Mouse (Mus musculus): ENCODE measurements around the gene Ppp6r1. TPM values are rescaled to one million over a fixed set of nuclear protein-coding genes. Genes with fewer than 3 reads are reported as not detected.

The Ppp6r1 gene
- polyA plus RNA-seq, 1 experiment from 2014 or later: 6.1 TPM

DNA sequence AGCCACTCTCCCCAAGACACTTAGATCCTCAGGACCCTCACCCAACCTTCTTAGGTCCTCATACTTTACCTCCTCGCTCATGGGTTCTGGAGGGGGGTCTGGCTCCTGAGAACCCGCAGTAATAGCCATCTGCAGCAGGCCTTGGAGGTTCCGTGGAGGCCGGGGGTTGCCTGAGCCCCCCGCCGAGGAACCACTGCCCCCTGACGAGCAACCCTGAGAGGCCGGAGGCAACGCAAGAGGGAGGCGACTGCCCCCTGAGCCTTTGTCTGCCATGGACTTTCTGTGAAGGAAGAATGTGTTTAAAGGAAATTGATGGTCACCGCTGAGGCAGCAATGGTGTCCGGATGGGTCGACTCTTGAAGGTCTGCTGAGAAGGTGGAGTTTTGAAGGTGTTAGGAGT lies 25.4 kb upstream of the Ppp6r1 start:
- peak overlapping the region; percentile 76 for H3K4me2 ChIP-seq
- H3K9me3 ChIP-seq (ENCODE audit: control insufficient read depth, low read length): no peaks in the 10 kb centered on the region
- H3K4me3 ChIP-seq (ENCODE audit: low read depth, low read length): peak overlapping the region; percentile 73
- peak overlapping the region; percentile 64 for H3K9ac ChIP-seq (ENCODE audit: low read length)
- WGBS: under 1% methylated on average over 13 of the region's 13 CpGs
- DNase-seq (ENCODE audit: low spot score, missing footprints) (no peak), ATAC-seq (ENCODE audit: low FRiP score) (0 out of 2 replicates have a peak, but pooled peaks have one; percentile 1)
- H3K27ac ChIP-seq (ENCODE audit: low read depth, low read length): no peak overlapping the region; the same call in 1 of the 2 replicates
- H3K27me3 ChIP-seq (ENCODE audit: control insufficient read depth, insufficient read depth, low read length): no peaks in the 10 kb centered on the region
- peaks cover 6% of the 10 kb centered on the region for H3K36me3 ChIP-seq (ENCODE audit: control insufficient read depth, insufficient read depth, low read length)
- peaks cover 5% of the 10 kb centered on the region for H3K4me1 ChIP-seq (ENCODE audit: control insufficient read depth, insufficient read depth, low read length)

DNA sequence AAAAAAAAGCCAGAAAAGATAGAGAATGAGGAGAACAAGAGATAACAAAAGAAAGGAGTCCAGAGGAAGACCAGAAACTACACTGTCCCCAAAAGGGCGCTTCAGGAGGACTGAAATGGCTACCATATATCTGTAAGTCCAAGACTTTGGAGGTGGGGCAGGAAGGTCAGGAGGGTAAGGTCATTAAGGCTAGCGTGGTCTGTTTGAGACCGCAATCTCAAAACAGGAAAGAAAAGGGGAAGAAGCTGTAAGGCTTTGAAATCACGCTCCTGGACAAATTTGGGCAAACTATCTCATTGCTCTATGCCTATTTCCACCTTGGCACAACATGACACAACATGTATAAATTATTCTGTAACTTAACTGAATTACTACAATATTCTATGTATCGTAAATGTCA lies 24.5 kb upstream of the Ppp6r1 start:
- no peak for DNase-seq (ENCODE audit: low spot score, missing footprints)
- H3K4me1 ChIP-seq (ENCODE audit: control insufficient read depth, insufficient read depth, low read length): peaks cover 5% of the 10 kb centered on the region
- H3K27ac ChIP-seq (ENCODE audit: low read depth, low read length): no peak overlapping the region
- no peak overlapping the region for H3K9ac ChIP-seq (ENCODE audit: low read length)
- H3K27me3 ChIP-seq (ENCODE audit: control insufficient read depth, insufficient read depth, low read length): no peaks in the 10 kb centered on the region
- no peak for ATAC-seq (ENCODE audit: low FRiP score)
- 94% methylated on average over 5 of the region's 5 CpGs for WGBS
- no peak overlapping the region for H3K4me3 ChIP-seq (ENCODE audit: low read depth, low read length)
- H3K9me3 ChIP-seq (ENCODE audit: control insufficient read depth, low read length): no peaks in the 10 kb centered on the region
- H3K36me3 ChIP-seq (ENCODE audit: control insufficient read depth, insufficient read depth, low read length): peaks cover 6% of the 10 kb centered on the region
- H3K4me2 ChIP-seq: no peak overlapping the region

- Histone ChIP-seq H3K27me3 (ENCODE audit: control insufficient read depth, insufficient read depth, low read length) (no peaks in the 10 kb centered on the region), H3K36me3 (ENCODE audit: control insufficient read depth, insufficient read depth, low read length) (peaks cover 16% of the 10 kb centered on the region), H3K4me1 (ENCODE audit: control insufficient read depth, insufficient read depth, low read length) (no peaks in the 10 kb centered on the region), H3K4me2 (no peak overlapping the region), H3K4me3 (ENCODE audit: low read depth, low read length) (no peak overlapping the region), H3K9me3 (ENCODE audit: control insufficient read depth, low read length) (no peaks in the 10 kb centered on the region), H3K27ac (ENCODE audit: low read depth, low read length) (no peak overlapping the region), H3K9ac (ENCODE audit: low read length) (no peak overlapping the region)
- no peak for DNase-seq (ENCODE audit: low spot score, missing footprints)
- WGBS: 91% methylated on average over 7 of the region's 7 CpGs
- no peak for ATAC-seq (ENCODE audit: low FRiP score)
Measured at GRCm38 (mm10) chr7:4675200-4675599, 16.4 kb upstream of the Ppp6r1 start.

GRCm38 (mm10) chr7:4674114-4674731 lies 15.4 kb upstream of the Ppp6r1 start:
- H3K9ac ChIP-seq (ENCODE audit: low read length): no peak overlapping the region
- H3K4me1 ChIP-seq (ENCODE audit: control insufficient read depth, insufficient read depth, low read length): no peaks in the 10 kb centered on the region
- H3K27me3 ChIP-seq (ENCODE audit: control insufficient read depth, insufficient read depth, low read length): no peaks in the 10 kb centered on the region
- 95% methylated on average over 12 of the region's 12 CpGs for WGBS
- H3K9me3 ChIP-seq (ENCODE audit: control insufficient read depth, low read length): no peaks in the 10 kb centered on the region
- H3K36me3 ChIP-seq (ENCODE audit: control insufficient read depth, insufficient read depth, low read length): peaks cover 13% of the 10 kb centered on the region
- no peak overlapping the region for H3K27ac ChIP-seq (ENCODE audit: low read depth, low read length)
- ATAC-seq (ENCODE audit: low FRiP score) (no peak), DNase-seq (ENCODE audit: low spot score, missing footprints) (no peak)
- H3K4me2 ChIP-seq: no peak overlapping the region
- no peak overlapping the region for H3K4me3 ChIP-seq (ENCODE audit: low read depth, low read length)

DNA sequence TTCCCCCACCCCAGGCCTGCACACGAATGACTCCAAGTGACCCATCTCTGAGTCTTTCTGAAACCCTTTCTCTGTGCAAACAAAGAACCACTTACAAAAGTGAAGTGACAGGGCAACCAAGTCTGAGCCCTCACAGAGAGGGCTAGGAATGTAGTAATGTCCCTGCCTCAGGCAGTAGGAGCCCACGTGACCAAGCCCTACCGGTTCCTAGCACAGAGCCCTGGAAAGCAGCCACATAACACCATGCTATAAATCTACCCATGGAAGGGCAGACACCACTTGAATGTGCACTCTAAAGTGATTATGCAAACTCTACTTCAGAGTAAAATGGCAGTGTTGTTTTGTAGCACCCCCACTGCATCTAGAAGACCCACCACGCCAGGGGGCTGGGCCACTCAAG lies 13.1 kb upstream of the Ppp6r1 start:
- WGBS: 75% methylated on average over 4 of the region's 4 CpGs
- Histone ChIP-seq H3K27me3 (ENCODE audit: control insufficient read depth, insufficient read depth, low read length) (no peaks in the 10 kb centered on the region), H3K27ac (ENCODE audit: low read depth, low read length) (no peak overlapping the region), H3K36me3 (ENCODE audit: control insufficient read depth, insufficient read depth, low read length) (peaks cover 11% of the 10 kb centered on the region; the same call in 1 of the 2 replicates), H3K4me1 (ENCODE audit: control insufficient read depth, insufficient read depth, low read length) (no peaks in the 10 kb centered on the region), H3K4me2 (no peak overlapping the region), H3K4me3 (ENCODE audit: low read depth, low read length) (no peak overlapping the region), H3K9ac (ENCODE audit: low read length) (no peak overlapping the region; the same call in 1 of the 2 replicates), H3K9me3 (ENCODE audit: control insufficient read depth, low read length) (no peaks in the 10 kb centered on the region)
- ATAC-seq (ENCODE audit: low FRiP score) (no peak), DNase-seq (ENCODE audit: low spot score, missing footprints) (no peak)

- no peaks in the 10 kb centered on the region for H3K27me3 ChIP-seq (ENCODE audit: control insufficient read depth, insufficient read depth, low read length)
- no peak overlapping the region for H3K9ac ChIP-seq (ENCODE audit: low read length)
- DNase-seq (ENCODE audit: low spot score, missing footprints) (no peak), ATAC-seq (ENCODE audit: low FRiP score) (no peak)
- H3K4me1 ChIP-seq (ENCODE audit: control insufficient read depth, insufficient read depth, low read length): no peaks in the 10 kb centered on the region
- peaks cover 13% of the 10 kb centered on the region; the same call in 1 of the 2 replicates for H3K36me3 ChIP-seq (ENCODE audit: control insufficient read depth, insufficient read depth, low read length)
- H3K4me2 ChIP-seq: no peak overlapping the region
- no peak overlapping the region for H3K27ac ChIP-seq (ENCODE audit: low read depth, low read length)
- 89% methylated on average over 8 of the region's 8 CpGs for WGBS
- H3K9me3 ChIP-seq (ENCODE audit: control insufficient read depth, low read length): no peaks in the 10 kb centered on the region
- H3K4me3 ChIP-seq (ENCODE audit: low read depth, low read length): no peak overlapping the region
Measured at GRCm38 (mm10) chr7:4670655-4671255, 11.9 kb upstream of the Ppp6r1 start.

DNA sequence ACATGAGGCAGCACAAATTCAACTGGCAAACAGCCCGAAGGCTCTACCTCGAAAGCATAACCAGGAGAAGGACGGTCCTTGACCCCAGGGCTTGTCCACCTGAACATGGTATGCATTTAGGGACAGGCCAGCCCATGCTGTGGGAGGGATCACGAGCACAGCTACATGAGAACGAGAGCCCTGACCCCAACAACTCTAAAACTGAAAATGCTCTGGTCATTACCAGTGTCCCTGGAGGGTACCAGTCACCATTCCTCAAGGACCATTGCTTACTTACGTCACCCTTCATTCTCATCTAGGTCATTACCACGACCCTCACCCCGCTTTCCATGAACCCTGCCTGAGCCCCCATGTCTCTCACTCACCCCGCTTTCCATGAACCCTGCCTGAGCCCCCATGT lies 10.3 kb upstream of the Ppp6r1 start:
- no peak overlapping the region for H3K4me3 ChIP-seq (ENCODE audit: low read depth, low read length)
- H3K9ac ChIP-seq (ENCODE audit: low read length): no peak overlapping the region
- no peak overlapping the region for H3K27ac ChIP-seq (ENCODE audit: low read depth, low read length)
- WGBS: 96% methylated on average over 9 of the region's 9 CpGs
- no peaks in the 10 kb centered on the region for H3K9me3 ChIP-seq (ENCODE audit: control insufficient read depth, low read length)
- ATAC-seq (ENCODE audit: low FRiP score): no peak
- H3K36me3 ChIP-seq (ENCODE audit: control insufficient read depth, insufficient read depth, low read length): peaks cover 13% of the 10 kb centered on the region; the same call in 1 of the 2 replicates
- no peaks in the 10 kb centered on the region for H3K4me1 ChIP-seq (ENCODE audit: control insufficient read depth, insufficient read depth, low read length)
- no peak for DNase-seq (ENCODE audit: low spot score, missing footprints)
- no peaks in the 10 kb centered on the region for H3K27me3 ChIP-seq (ENCODE audit: control insufficient read depth, insufficient read depth, low read length)
- H3K4me2 ChIP-seq: no peak overlapping the region

DNA sequence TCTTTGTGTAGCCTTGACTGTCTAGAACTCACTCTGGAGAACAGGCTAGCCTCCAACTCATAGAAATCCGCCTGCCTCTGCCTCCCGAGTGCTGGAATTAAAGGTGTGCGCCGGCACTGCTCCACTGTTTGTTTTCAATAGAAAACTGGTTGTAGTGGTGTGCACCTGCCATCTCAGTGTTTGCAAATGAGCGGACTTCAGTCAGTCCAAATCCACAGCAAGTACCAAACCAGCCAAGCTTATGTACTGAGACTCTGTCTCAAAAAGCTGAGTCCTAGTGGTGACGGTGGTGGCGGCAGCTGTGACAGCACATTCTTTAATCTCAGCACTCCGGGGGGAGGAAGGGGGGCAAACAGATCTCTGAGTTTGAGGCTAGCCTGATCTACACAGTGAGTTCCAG lies 9.7 kb upstream of the Ppp6r1 start:
- 97% methylated on average over 8 of the region's 8 CpGs for whole genome bisulfite sequencing
- Histone ChIP-seq H3K9me3 (ENCODE audit: control insufficient read depth, low read length) (no peaks in the 10 kb centered on the region), H3K36me3 (ENCODE audit: control insufficient read depth, insufficient read depth, low read length) (peaks cover 13% of the 10 kb centered on the region; the same call in 1 of the 2 replicates), H3K27me3 (ENCODE audit: control insufficient read depth, insufficient read depth, low read length) (no peaks in the 10 kb centered on the region), H3K9ac (ENCODE audit: low read length) (no peak overlapping the region), H3K4me2 (no peak overlapping the region), H3K4me3 (ENCODE audit: low read depth, low read length) (no peak overlapping the region), H3K4me1 (ENCODE audit: control insufficient read depth, insufficient read depth, low read length) (no peaks in the 10 kb centered on the region), H3K27ac (ENCODE audit: low read depth, low read length) (no peak overlapping the region)
- no peak for ATAC-seq (ENCODE audit: low FRiP score)
- no peak for DNase-seq (ENCODE audit: low spot score, missing footprints)

DNA sequence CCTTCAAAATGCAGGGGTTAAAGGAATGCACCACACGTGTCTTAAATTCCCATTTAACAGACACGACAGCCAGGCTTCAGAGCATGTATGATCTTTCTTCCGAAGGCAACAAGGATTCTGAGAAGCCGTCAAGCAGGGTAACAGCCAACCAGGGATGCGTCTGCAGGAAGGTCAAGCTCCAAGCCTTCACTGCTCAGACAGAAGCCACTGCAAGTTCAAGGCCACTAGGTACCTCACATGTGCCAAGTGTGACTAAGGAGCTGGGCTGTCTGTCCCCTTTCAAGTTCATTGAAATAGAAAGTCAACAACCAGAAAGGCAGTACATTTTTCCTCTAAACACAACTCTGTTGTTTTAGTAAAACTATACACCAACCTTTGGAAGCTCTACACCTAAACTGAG lies 8.1 kb upstream of the Ppp6r1 start:
- peaks cover 10% of the 10 kb centered on the region; the same call in 1 of the 2 replicates for H3K36me3 ChIP-seq (ENCODE audit: control insufficient read depth, insufficient read depth, low read length)
- H3K4me2 ChIP-seq: no peak overlapping the region
- H3K27ac ChIP-seq (ENCODE audit: low read depth, low read length): no peak overlapping the region
- DNase-seq (ENCODE audit: low spot score, missing footprints) (no peak), ATAC-seq (ENCODE audit: low FRiP score) (no peak)
- H3K4me1 ChIP-seq (ENCODE audit: control insufficient read depth, insufficient read depth, low read length): no peaks in the 10 kb centered on the region
- no peak overlapping the region for H3K9ac ChIP-seq (ENCODE audit: low read length)
- no peaks in the 10 kb centered on the region for H3K27me3 ChIP-seq (ENCODE audit: control insufficient read depth, insufficient read depth, low read length)
- WGBS: 93% methylated on average over 5 of the region's 5 CpGs
- H3K4me3 ChIP-seq (ENCODE audit: low read depth, low read length): no peak overlapping the region
- no peaks in the 10 kb centered on the region for H3K9me3 ChIP-seq (ENCODE audit: control insufficient read depth, low read length)

Data from midbrain, embryonic 11.5 days (tissue).